ENCODE assay signal across 11 mouse cellular contexts in genomic region chr5:149283009-149283408, GRCm38 (mm10). TPM values are rescaled to one million over a fixed set of nuclear protein-coding genes. Genes with fewer than 3 reads are reported as not detected.
DNase-seq lines count a peak whose midpoint lies in the region; ATAC-seq and TF ChIP-seq lines count a peak whose summit lies in the region.
"Had no signal": no experiment of that assay in that cellular context is flagged by ENCODE, and none has a peak within 500 bp of the region (broad histone marks: within the 10 kb centered on the region; RNA-seq: fewer than 3 reads in every experiment).

No protein-coding gene starts in this region.

- no peaks in the 10 kb centered on the region for H3K27me3 ChIP-seq in heart, postnatal 0 days (ENCODE audit: control insufficient read depth, insufficient read depth, low read length)
- no peaks in the 10 kb centered on the region for H3K27me3 ChIP-seq in heart, embryonic 11.5 days (ENCODE audit: control insufficient read depth, insufficient read depth, low read length)
- H3K27me3 ChIP-seq: limb, embryonic 12.5 days had no signal

- H3K27ac ChIP-seq in heart, postnatal 0 days (ENCODE audit: low read depth) = no peak overlapping the region
- H3K27ac ChIP-seq in heart, embryonic 11.5 days (ENCODE audit: low read depth, low read length) = no peak overlapping the region
- H3K27ac ChIP-seq: heart, embryonic 10.5 days; limb, embryonic 12.5 days had no signal

- no peaks in the 10 kb centered on the region for H3K4me1 ChIP-seq in heart, postnatal 0 days (ENCODE audit: control insufficient read depth, insufficient read depth)
- H3K4me1 ChIP-seq in heart, embryonic 11.5 days (ENCODE audit: control insufficient read depth, insufficient read depth, low read length) = peaks cover 4% of the 10 kb centered on the region; the same call in 1 of the 2 replicates

- H3K9ac ChIP-seq in heart, postnatal 0 days (replicated peaks; ENCODE audit: low read depth, low read length) = no peak overlapping the region
- H3K9ac ChIP-seq in heart, embryonic 11.5 days (ENCODE audit: low read depth, low read length) = no peak overlapping the region
- H3K9ac ChIP-seq: limb, embryonic 12.5 days had no signal

- ATAC-seq in heart, postnatal 0 days (ENCODE audit: insufficient read depth, low read depth) = no peak
- ATAC-seq in heart, embryonic 11.5 days (replicated peaks; ENCODE audit: insufficient number of reproducible peaks, low FRiP score, low TSS enrichment) = no peak

- WGBS in heart, postnatal 0 days = 85% methylated on average over 2 of the region's 2 CpGs
- WGBS in heart, embryonic 11.5 days (ENCODE audit: insufficient replicate concordance) = 75% methylated on average over 2 of the region's 2 CpGs

- H3K36me3 ChIP-seq in heart, postnatal 0 days (replicated peaks; ENCODE audit: control insufficient read depth, insufficient read depth, low read length) = no peaks in the 10 kb centered on the region
- no peaks in the 10 kb centered on the region for H3K36me3 ChIP-seq in heart, embryonic 11.5 days (ENCODE audit: control insufficient read depth, insufficient read depth, low read length)
- H3K36me3 ChIP-seq: heart, embryonic 10.5 days; limb, embryonic 12.5 days had no signal

- TF ChIP-seq EP300 in heart, postnatal 0 days (IDR thresholded peaks at IDR 0.05; ENCODE audit: low read depth) = no peak

- DNase-seq in heart, postnatal 0 days (ENCODE audit: low spot score) = no peak
- no peak for DNase-seq in heart, postnatal 25 days (ENCODE audit: low spot score)
- peak; percentile 23 for DNase-seq in spleen, adult 12 weeks (ENCODE audit: low spot score)
- DNase-seq in spleen, postnatal 36 days (ENCODE audit: low spot score in 2 of 2) = no peak
- peak; percentile 36 for DNase-seq in kidney, postnatal 10 days
- DNase-seq in thymus, postnatal 36 days = peak; percentile 46 to 60
- no peak for DNase-seq in embryo, embryonic 10 days (ENCODE audit: low spot score)

- intact Hi-C loops in heart, postnatal 25 days (cut with DNase I) = no loop called here

- H3K9me3 ChIP-seq in heart, postnatal 0 days (replicated peaks; ENCODE audit: control insufficient read depth, low read length) = 0 out of 2 replicates have a peak, but pooled peaks cover 3% of the 10 kb centered on the region
- H3K9me3 ChIP-seq in heart, embryonic 11.5 days (replicated peaks; ENCODE audit: control insufficient read depth, low read length) = peaks cover 5% of the 10 kb centered on the region; the same call in 1 of the 2 replicates

- H3K4me2 ChIP-seq in heart, postnatal 0 days (ENCODE audit: low read depth, low read length) = no peak overlapping the region
- no peak overlapping the region for H3K4me2 ChIP-seq in heart, embryonic 11.5 days
- H3K4me2 ChIP-seq: limb, embryonic 12.5 days had no signal

- no peak overlapping the region for H3K4me3 ChIP-seq in heart, postnatal 0 days (ENCODE audit: low read depth, low read length)
- H3K4me3 ChIP-seq in heart, embryonic 11.5 days (ENCODE audit: low read depth, low read length) = no peak overlapping the region
- H3K4me3 ChIP-seq: heart, embryonic 10.5 days; limb, embryonic 12.5 days; myocyte had no signal

- peak; percentile 48 for TF ChIP-seq CTCF in heart, postnatal 0 days (IDR thresholded peaks at IDR 0.05; ENCODE audit: low read depth)

RNA-seq across cellular contexts. Expression of gene Alox5ap, which starts 18.4 kb away (rescaled TPM):
- 5.2 and 26.4 TPM in 2 replicates for total RNA-seq in heart, postnatal 0 days (2014; rRNA removed; ENCODE audit: low replicate concordance)
- 8.9 and 9.2 TPM in 2 replicates for polyA plus RNA-seq in heart, postnatal 0 days (2015; fragmentation: Nextera tagmentation; extraction: Ambion mirVana)
- 10 to 100 TPM; 16.5 to 17.0 TPM for total RNA-seq in heart, postnatal 25 days (2021)
- polyA plus RNA-seq in heart, embryonic 11.5 days (2014; fragmentation: Nextera tagmentation; extraction: Ambion mirVana) = 5.2 and 6.4 TPM in 2 replicates

Comparison
In these comparisons a context has a peak if more than half of its experiments do, and no peak if none do; other contexts are left out.
1. DNase-seq: peak in spleen, adult 12 weeks (single experiment), kidney, postnatal 10 days (single experiment) and thymus, postnatal 36 days (2 of 2); none in heart, postnatal 0 days (single experiment), heart, postnatal 25 days (single experiment), spleen, postnatal 36 days (0 of 2) and embryo, embryonic 10 days (single experiment).